Mouse (Mus musculus) brain, embryonic 18.5 days (tissue): ENCODE measurements around the gene Prr30.
"Not testable (repeated sequence)": the region's sequence is repeated elsewhere in the genome, so short reads cannot be mapped to it uniquely, and the experiment has no call there.

ENCODE experiments used
- DNase-seq: peaks from one replicate; pipeline ENCODE4 v3.0.0-alpha.2; 2012; ENCODE audit warnings: low read depth, low spot score

Gene Prr30

GRCm38 (mm10) chr14:101200230-101200629 is at the start of gene Prr30:
Prr30 (minus strand) TSS chr14:101200330.
- DNase-seq, result no peak

- no peak for DNase-seq
Measured at GRCm38 (mm10) chr14:101246793-101247192, 46.7 kb upstream of the Prr30 start.

GRCm38 (mm10) chr14:101245706-101246105 is 45.6 kb upstream of the Prr30 start:
- no peak for DNase-seq

- DNase-seq, result not testable (repeated sequence)
Measured at GRCm38 (mm10) chr14:101244441-101244840, 44.3 kb upstream of the Prr30 start.

GRCm38 (mm10) chr14:101237965-101238364 is 37.8 kb upstream of the Prr30 start:
- no peak for DNase-seq

- DNase-seq, result peak; percentile 22
Measured at GRCm38 (mm10) chr14:101229068-101229467, 28.9 kb upstream of the Prr30 start.

- no peak for DNase-seq
Measured at GRCm38 (mm10) chr14:101222319-101222718, 22.2 kb upstream of the Prr30 start.

GRCm38 (mm10) chr14:101172258-101172657 is 27.9 kb downstream of the Prr30 start:
- no peak for DNase-seq
